Mouse (Mus musculus): Measurements from ENCODE around the gene Ccdc187.

The Ccdc187 gene

DNA sequence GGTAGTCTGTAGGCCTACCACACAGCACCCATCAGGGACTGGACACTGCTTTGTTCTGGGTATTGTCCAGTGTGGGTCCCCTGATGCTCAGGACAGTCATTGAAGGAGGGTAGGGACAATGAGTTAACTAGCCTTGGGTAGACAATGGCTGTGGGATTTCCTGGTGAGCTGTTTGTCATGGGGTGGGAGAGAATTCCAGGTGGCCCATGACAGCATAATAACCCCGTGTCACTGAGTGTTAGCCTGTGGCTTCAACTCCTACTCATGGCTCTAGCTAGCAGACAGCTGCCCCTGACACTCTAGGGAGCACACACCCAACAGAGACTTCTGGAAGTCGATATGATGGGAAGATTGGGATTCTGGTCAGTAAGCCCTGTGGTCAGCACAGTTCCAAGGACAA, at the start of gene Ccdc187:
Ccdc187 (minus strand) TSS at position 101 of the 400 bp plus-strand sequence.
- DNase-seq (ENCODE audit: low spot score in 2 of 2) = no peak

- no peak for DNase-seq (ENCODE audit: low spot score in 2 of 2)
These were observed 48.5 kb upstream of the Ccdc187 start for GRCm38 (mm10) chr2:26342609-26343490.

DNA sequence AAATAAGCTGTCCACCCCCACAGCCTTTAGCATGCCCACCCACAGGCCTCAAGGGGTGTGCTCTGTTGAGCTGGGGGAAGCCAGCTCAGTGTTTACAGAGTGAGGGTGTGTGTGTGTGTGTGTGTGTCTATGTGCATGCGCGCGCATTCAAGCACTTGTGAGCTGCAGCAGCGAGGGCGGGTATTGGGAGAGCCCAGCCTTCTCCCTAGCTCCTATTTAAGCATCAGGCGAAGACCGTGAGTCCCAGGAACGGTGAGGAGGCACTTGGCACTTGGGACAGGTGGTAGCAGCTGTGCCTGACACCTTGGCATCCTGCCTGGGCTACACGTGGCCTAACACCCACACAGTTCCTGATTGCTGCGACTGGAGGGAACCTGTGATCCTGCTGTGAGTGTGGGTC, 47.7 kb upstream of the Ccdc187 start:
- no peak for DNase-seq (ENCODE audit: low spot score in 2 of 2)

DNA sequence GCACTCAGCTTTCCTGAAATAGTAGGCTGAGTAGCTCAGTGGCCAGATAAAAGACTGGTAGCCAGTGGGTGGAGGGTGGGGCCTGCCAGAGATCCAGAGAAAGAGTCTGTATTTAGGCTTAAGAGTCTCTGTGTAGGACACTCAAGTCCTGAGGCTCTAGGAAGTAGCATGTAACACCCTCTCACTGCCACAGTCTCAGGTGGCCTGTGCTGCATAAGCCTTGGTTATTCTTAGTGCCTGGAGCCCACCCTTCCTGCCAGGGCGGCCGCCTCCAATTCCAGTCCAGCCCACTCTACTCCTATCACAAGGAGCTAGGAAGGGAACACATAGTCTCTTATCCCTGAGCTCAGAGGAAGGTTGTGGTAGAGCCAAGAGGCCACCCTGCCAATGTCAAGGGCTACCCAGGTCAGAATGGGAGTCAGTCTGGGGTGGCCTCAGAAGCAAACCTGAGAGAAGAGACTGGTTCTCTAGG, 47.2 kb upstream of the Ccdc187 start:
- no peak for DNase-seq (ENCODE audit: low spot score in 2 of 2)

DNA sequence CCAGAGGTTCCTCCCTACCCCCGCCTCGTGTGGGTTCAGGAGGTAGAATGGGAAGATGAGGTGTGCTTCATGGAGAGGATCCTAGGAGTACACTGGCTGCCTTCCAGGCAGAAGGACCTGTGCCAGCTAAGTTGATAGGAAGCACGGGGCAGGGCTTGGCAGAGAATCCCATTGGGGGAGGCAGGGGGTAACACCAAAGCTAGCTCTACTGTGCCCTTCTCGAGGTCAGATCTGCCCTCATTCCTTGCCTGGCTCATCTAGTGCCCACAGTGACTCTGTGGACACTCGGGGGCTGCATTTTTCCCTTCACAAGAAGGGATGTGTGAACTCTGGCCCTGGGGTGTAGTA, 44.8 kb upstream of the Ccdc187 start:
- no peak for DNase-seq (ENCODE audit: low spot score in 2 of 2)

GRCm38 (mm10) chr2:26338302-26339203, 44.2 kb upstream of the Ccdc187 start:
- no peak for DNase-seq (ENCODE audit: low spot score in 2 of 2)

DNA sequence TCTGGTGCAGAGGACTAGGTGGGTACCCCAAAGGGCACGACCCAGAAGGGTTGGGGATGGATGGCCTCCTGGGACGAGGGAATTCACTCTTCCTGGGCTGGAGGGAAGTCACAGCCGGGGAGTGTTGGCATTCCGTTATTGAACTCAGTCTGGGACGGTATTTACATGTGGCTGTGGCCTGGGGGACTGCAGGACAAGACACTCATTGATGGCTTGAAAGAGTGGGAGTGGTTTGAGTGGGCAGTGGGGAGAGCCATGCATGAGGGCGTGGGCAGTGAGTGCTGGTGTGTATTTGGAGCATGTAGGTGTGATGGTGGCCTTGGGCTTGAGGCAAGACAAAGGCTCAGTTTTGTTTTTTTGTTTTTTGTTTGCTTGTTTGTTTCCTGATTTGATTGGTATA, 36.3 kb upstream of the Ccdc187 start:
- no peak for DNase-seq (ENCODE audit: low spot score in 2 of 2)

DNA sequence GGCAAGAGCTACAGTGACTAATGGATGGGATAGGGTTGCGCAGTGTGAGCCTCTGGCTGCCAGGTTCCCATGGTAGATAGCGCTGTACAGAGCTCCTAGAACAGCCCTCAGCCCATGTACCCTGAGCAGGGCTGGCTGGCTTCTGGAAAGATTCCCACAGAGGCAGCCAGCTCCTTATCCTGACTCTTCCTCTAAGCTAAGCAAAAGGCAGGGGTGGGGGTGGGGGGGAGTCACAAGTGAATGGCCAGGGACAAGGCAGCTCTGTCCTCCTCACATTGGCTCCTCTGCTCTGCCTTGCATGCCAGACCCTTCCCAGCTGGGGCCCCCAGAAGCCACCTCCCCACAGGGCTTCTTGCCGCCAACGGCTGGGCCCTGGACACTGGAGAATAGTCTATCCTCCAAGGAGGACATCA, 35.7 kb upstream of the Ccdc187 start:
- no peak for DNase-seq (ENCODE audit: low spot score in 2 of 2)

DNA sequence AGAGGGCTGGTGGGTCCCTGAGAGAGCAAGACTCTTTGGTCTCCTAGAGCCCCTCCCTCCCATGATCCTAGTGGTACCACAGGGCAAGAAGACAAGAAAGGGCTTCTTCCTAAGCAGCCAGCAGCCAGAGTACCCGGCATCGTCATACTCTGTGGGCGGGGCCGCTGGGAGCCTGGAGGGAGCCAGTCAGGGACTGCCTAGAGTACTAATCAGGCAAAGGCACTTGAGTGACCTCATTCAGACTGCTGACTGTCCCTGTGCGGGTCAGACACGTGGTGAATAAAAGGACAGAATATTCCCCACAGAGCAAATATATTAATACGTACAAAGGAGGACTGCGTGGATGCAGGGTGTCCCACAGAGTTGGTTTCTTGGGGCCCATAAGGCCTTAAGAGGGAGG, 35.0 kb upstream of the Ccdc187 start:
- no peak for DNase-seq (ENCODE audit: low spot score in 2 of 2)

DNA sequence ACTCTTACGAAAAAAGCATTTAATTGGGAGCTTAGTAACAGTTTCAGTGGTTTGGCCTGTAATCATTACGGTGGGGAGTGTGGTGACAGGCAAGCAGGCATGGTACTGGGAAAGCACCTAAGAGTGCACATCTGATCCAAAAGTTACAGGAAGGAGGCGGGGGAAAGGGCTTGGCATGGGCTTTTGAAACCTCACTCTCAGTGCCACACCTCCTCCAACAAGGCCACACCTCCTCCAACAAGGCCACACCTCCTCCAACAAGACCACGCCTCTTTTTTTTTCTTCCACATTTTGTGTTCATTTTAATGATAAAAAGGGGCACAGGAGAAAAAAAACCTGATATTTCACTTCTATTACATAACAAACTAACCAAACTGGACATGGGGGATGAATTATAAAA, 33.5 kb upstream of the Ccdc187 start:
- DNase-seq (ENCODE audit: low spot score in 2 of 2) = peak; percentile 41 to 51

DNA sequence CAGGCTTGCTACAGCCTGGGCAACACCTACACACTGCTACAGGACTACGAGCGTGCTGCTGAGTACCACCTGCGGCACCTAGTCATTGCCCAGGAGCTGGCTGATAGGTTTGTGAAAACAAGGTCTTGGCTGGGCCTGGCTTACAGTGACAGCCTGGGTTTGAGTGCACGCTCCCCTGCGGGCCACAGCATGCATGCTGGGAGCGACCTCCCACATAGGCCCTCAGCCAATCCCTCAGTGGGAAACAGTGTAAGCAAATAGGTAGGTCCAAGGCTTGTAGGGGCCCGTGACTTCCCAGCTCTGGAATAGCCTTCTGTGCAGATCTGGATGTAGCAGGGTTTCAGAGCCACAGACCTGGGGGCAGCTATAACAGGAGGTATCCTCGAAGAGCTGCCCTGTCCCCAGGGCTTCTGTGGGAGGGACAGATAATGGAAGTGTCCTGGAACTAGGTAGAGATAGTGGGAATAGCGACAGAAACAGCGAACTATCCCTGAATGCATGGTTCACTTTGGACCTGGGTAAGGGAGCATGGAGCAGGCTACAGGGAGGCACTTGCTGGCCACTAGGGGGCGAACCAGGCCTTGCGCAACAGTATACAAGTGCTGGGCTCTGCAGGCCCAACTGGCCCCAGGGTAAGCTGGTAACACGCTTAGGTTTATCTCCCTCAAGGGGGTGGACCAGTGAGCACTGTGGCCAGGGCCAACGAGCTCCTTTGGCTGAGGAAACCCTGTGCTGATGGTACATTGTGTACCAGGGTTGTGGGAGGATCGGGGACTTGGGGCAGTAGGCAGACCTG, 31.2 kb upstream of the Ccdc187 start:
- peak; percentile 34 to 43 for DNase-seq (ENCODE audit: low spot score in 2 of 2)

- no peak for DNase-seq (ENCODE audit: low spot score in 2 of 2)
These were observed 30.6 kb upstream of the Ccdc187 start for GRCm38 (mm10) chr2:26324917-26325316.

DNA sequence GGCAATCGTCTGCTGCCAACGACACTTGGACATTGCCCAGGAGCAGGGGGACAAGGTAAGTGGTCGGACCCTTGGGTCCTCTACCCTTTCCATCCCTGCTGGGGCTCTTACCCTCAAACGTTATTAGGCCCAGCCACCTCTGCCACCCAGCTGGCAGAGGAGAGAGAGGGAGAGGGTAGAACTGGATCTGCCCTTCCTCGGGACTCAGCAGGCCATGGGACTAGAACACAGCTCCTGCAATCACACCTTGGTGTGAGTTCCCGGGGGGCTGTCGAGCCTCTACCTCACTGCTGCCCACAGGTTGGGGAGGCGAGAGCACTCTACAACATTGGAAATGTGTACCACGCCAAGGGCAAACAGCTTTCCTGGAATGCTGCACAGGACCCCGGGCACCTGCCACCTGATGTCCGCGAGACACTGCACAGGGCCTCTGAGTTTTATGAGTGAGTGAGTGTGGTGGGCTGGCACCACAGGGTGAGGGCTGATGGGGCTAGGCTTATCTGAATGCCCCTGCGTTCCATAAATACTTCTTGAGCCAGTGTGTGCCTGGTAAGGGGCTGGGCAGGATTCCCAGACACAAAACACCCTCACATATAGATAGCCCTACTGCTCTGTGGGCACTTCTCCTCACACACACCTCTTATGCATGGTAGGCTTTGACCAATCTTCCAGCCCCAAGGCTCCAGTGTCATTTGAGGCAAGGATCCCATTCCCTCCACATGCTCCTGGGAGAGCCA, 29.4 kb upstream of the Ccdc187 start:
- DNase-seq (ENCODE audit: low spot score in 2 of 2) = no peak

- no peak for DNase-seq (ENCODE audit: low spot score in 2 of 2)
These were observed 26.2 kb upstream of the Ccdc187 start for GRCm38 (mm10) chr2:26320245-26321185.

DNA sequence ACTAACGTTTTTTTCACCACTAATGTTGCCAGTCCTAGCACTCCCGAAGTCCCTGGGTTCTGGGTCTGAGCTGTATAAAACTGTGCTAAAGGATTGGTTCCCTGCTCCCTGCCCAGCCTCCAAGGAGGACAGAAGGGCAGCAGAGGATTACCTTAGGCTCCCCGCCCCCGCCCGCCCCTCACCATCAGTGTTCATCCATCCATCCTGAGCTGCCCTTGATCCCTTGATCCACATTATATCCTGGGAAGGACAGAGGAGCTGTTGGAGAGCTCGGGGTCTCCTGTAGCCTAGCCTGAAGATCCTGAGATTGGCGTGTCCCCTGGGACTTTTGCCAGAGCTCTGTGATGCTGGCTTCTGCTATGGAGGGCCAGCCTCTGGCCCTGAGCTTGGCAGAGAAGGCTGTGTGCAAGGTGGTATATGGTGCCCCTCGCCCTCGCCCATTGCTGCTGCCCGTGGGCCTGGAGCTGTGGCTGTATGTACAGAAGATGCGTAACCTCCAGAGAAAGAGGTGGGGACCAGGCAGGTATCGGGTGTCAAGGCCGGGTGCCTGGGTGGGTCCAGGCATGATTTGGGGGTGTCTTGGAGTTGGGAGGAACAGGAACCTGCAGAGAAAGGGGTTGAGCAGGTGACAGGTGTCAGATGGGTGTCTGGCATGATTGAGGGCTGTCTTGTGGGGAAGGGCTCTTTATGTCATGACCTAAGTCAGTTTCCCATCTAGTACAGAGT, 25.3 kb upstream of the Ccdc187 start:
- DNase-seq (ENCODE audit: low spot score in 2 of 2) = no peak

GRCm38 (mm10) chr2:26319109-26319508, 24.8 kb upstream of the Ccdc187 start:
- DNase-seq (ENCODE audit: low spot score in 2 of 2) = no peak

GRCm38 (mm10) chr2:26317991-26318672, 23.8 kb upstream of the Ccdc187 start:
- no peak for DNase-seq (ENCODE audit: low spot score in 2 of 2)

DNA sequence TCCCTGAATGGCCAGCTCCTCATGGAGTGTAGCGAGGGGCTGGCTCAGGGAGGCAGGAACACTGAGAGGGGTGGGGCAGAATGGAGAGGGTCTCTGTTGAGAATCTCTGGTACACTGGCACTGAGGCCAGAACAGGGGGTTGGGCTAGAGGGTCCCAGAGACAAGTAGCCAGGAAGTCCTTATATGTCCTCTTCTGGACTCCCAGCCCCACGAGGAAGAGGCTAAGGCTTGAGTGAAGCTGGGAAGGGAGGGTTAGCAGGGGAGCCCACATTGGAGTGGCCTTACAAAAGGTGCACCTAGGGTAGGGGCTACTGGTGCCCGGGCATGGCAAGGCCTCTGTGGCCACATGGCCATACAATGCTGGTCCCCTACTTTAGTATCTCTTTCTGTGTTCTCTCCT, 23.0 kb upstream of the Ccdc187 start:
- no peak for DNase-seq (ENCODE audit: low spot score in 2 of 2)
